Mouse (Mus musculus): ENCODE results near the gene Slc7a9. TPM values are rescaled to one million over a fixed set of nuclear protein-coding genes. Genes with fewer than 3 reads are reported as not detected.

Gene Slc7a9
- polyA plus RNA-seq, 1 experiment from 2014 or later: 0.19 TPM

DNA sequence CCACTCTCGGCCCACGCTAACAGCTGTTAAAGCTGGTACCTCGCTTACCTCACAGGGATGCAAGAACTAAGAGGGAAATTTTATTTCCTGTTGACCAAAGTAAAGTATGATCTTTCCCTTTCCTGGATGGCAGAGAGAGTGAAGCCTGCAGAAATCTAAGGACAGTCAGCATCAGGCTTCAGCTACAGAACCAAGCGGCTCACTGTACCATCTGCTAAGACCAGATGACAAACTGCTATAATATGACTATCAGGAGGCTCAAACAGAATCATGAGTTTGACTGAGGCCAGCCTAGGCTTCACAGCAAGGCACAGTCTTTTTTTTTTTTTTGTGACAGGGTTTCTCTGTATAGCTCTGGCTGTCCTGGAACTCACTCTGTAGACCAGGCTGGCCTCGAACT is 16.4 kb downstream of the Slc7a9 start:
- Histone ChIP-seq H3K36me3 (no peaks in the 10 kb centered on the region), H3K27me3 (ENCODE audit: low read depth, poor library complexity, severe bottlenecking) (no peaks in the 10 kb centered on the region), H3K4me1 (no peaks in the 10 kb centered on the region), H3K9me3 (replicated peaks) (no peaks in the 10 kb centered on the region), H3K27ac (no peak overlapping the region), H3K4me3 (no peak overlapping the region)
- DNase-seq (ENCODE audit: low spot score): no peak
- WGBS: 94% methylated on average over 5 of the region's 5 CpGs

- no peak overlapping the region for H3K27ac ChIP-seq
Measured at GRCm38 (mm10) chr7:35467856-35468255, 19.3 kb downstream of the Slc7a9 start.

DNA sequence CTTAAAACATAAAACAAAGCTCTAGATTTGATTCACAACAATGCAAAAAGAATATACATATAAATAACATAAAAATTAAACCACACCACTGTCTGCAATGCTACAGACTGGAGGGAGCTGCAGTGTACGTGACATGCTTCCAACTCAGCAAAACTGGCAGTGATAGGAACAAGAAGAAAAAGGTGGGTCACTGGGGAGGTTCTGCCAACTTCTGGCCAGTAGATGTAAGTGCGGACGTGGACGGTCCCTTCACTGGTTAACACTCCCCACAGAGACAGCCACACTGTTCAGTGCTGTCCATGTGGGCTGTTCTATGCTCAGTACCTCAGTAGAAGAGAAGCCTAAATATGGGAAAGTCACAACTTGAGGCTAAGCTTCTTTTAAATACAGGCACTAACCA is 22.2 kb downstream of the Slc7a9 start:
- Histone ChIP-seq H3K4me1 (no peaks in the 10 kb centered on the region), H3K27ac (no peak overlapping the region), H3K27me3 (ENCODE audit: low read depth, poor library complexity, severe bottlenecking) (no peaks in the 10 kb centered on the region), H3K36me3 (no peaks in the 10 kb centered on the region), H3K4me3 (no peak overlapping the region), H3K9me3 (replicated peaks) (no peaks in the 10 kb centered on the region)
- DNase-seq (ENCODE audit: low spot score): no peak
- 44% methylated on average over 4 of the region's 4 CpGs for WGBS

More at GRCm38 (mm10) chr7:35467856-35468255, 19.3 kb downstream of the Slc7a9 start:
- H3K4me1 ChIP-seq: no peaks in the 10 kb centered on the region
- no peak overlapping the region for H3K4me3 ChIP-seq
- no peaks in the 10 kb centered on the region for H3K27me3 ChIP-seq (ENCODE audit: low read depth, poor library complexity, severe bottlenecking)
- WGBS: 58% methylated on average over 2 of the region's 2 CpGs
- H3K9me3 ChIP-seq (replicated peaks): no peaks in the 10 kb centered on the region
- DNase-seq (ENCODE audit: low spot score): no peak
- H3K36me3 ChIP-seq: no peaks in the 10 kb centered on the region

DNA sequence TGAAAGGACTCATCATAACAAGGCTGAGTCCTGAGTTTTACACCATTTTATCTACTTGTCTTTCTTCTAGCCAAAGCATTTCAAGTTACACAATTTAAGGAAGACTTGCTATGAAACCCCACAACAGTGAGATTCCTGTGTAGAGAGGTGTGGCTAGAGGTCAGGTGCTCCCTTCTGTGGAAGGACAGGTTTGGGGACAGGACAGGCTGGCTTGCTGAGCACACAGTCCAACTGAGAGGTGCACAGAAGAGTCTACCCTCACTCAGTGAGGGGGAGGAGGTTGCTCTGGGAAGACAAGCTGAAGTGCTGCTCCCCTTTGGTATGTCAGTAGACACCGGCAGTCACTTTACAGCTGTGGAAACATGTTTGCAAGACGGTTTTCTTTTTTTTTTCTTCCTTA is 27.9 kb downstream of the Slc7a9 start:
- H3K27me3 ChIP-seq (ENCODE audit: low read depth, poor library complexity, severe bottlenecking): no peaks in the 10 kb centered on the region
- no peaks in the 10 kb centered on the region for H3K9me3 ChIP-seq (replicated peaks)
- no peaks in the 10 kb centered on the region for H3K36me3 ChIP-seq
- WGBS: 86% methylated on average over 2 of the region's 2 CpGs
- H3K4me1 ChIP-seq: no peaks in the 10 kb centered on the region
- DNase-seq (ENCODE audit: low spot score): no peak
- H3K27ac ChIP-seq: no peak overlapping the region
- H3K4me3 ChIP-seq: no peak overlapping the region

GRCm38 (mm10) chr7:35485126-35485525 is 36.5 kb downstream of the Slc7a9 start:
- no peak for DNase-seq (ENCODE audit: low spot score)
- WGBS: 81% methylated on average over 2 of the region's 2 CpGs
- Histone ChIP-seq H3K4me3 (no peak overlapping the region), H3K27me3 (ENCODE audit: low read depth, poor library complexity, severe bottlenecking) (no peaks in the 10 kb centered on the region), H3K36me3 (no peaks in the 10 kb centered on the region), H3K4me1 (no peaks in the 10 kb centered on the region), H3K9me3 (replicated peaks) (no peaks in the 10 kb centered on the region), H3K27ac (no peak overlapping the region)

GRCm38 (mm10) chr7:35486553-35486952 is 38.0 kb downstream of the Slc7a9 start:
- Histone ChIP-seq H3K27me3 (ENCODE audit: low read depth, poor library complexity, severe bottlenecking) (no peaks in the 10 kb centered on the region), H3K4me3 (no peak overlapping the region), H3K9me3 (replicated peaks) (no peaks in the 10 kb centered on the region), H3K4me1 (no peaks in the 10 kb centered on the region), H3K36me3 (no peaks in the 10 kb centered on the region), H3K27ac (no peak overlapping the region)
- no peak for DNase-seq (ENCODE audit: low spot score)
- WGBS: 91% methylated on average over 8 of the region's 8 CpGs

DNA sequence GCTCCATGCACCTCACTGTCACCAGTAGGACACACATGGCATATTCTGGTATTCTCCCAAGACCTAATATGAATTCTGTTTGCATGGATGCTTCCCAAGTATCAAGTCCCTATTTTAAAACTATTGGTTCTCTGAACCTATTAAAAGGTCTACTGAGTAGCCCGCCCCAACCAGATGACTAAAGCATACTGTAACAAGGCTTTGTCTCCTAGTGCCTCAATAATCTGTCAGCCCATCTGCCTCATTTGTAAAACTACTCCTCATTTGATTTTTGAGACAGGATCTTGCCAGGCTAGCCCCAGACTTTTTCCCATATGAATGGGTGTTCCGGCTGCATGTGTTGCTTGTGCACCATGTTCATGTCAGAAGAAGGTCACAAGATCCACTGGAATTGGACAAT is 41.6 kb downstream of the Slc7a9 start:
- H3K27ac ChIP-seq: no peak overlapping the region
- H3K4me3 ChIP-seq: no peak overlapping the region
- 91% methylated on average over 2 of the region's 2 CpGs for WGBS
- H3K36me3 ChIP-seq: no peaks in the 10 kb centered on the region
- no peaks in the 10 kb centered on the region for H3K9me3 ChIP-seq (replicated peaks)
- no peaks in the 10 kb centered on the region for H3K27me3 ChIP-seq (ENCODE audit: low read depth, poor library complexity, severe bottlenecking)
- DNase-seq (ENCODE audit: low spot score): no peak
- H3K4me1 ChIP-seq: no peaks in the 10 kb centered on the region

DNA sequence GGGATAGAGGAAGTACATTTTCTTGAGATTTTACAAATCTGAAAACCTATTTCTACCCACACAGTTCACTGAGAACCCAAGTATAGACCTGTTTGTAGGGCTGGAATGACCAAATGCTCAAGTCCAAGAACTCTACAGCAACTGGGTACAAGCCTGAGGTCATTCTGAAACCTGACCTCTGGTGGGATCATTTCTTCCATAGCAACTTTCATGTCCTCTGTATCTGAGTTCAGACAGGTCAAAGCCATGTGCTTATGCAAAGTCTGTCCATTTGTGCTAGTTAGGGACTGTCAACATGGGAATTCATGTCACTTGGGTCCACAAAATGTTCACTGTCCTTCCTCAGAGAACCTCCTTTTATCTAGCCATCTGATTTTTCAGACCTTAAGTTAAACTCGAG is 42.4 kb downstream of the Slc7a9 start:
- 84% methylated on average over 1 of the region's 1 CpGs for WGBS
- no peak for DNase-seq (ENCODE audit: low spot score)
- no peaks in the 10 kb centered on the region for H3K4me1 ChIP-seq

GRCm38 (mm10) chr7:35497516-35497915 is 48.9 kb downstream of the Slc7a9 start:
- no peak for DNase-seq (ENCODE audit: low spot score)
- no peaks in the 10 kb centered on the region for H3K36me3 ChIP-seq
- 99% methylated on average over 2 of the region's 2 CpGs for WGBS
- no peak overlapping the region for H3K4me3 ChIP-seq
- no peaks in the 10 kb centered on the region for H3K9me3 ChIP-seq (replicated peaks)
- H3K27ac ChIP-seq: no peak overlapping the region
- no peaks in the 10 kb centered on the region for H3K27me3 ChIP-seq (ENCODE audit: low read depth, poor library complexity, severe bottlenecking)
- no peaks in the 10 kb centered on the region; the same call in 1 of the 2 replicates for H3K4me1 ChIP-seq

More for the DNA sequence above, 42.4 kb downstream of the Slc7a9 start:
- Histone ChIP-seq H3K27ac (no peak overlapping the region), H3K9me3 (replicated peaks) (no peaks in the 10 kb centered on the region), H3K36me3 (no peaks in the 10 kb centered on the region), H3K4me3 (no peak overlapping the region), H3K27me3 (ENCODE audit: low read depth, poor library complexity, severe bottlenecking) (no peaks in the 10 kb centered on the region)

GRCm38 (mm10) chr7:35501995-35502394 is 53.4 kb downstream of the Slc7a9 start:
- no peak overlapping the region for H3K4me3 ChIP-seq
- no peaks in the 10 kb centered on the region for H3K9me3 ChIP-seq (replicated peaks)
- peak overlapping the region; percentile 58; the same call in 1 of the 2 replicates for H3K27ac ChIP-seq
- H3K36me3 ChIP-seq: no peaks in the 10 kb centered on the region
- no peaks in the 10 kb centered on the region; the same call in 1 of the 2 replicates for H3K4me1 ChIP-seq
- WGBS: 16% methylated on average over 4 of the region's 4 CpGs
- no peaks in the 10 kb centered on the region for H3K27me3 ChIP-seq (ENCODE audit: low read depth, poor library complexity, severe bottlenecking)
- peak; percentile 36 for DNase-seq (ENCODE audit: low spot score)

Other genes with a start within 250 kb of the Slc7a9 start
- gene Lrp3, start 233.3 kb upstream of the Slc7a9 start, polyA plus RNA-seq (2016; fragmentation: Nextera tagmentation; extraction: Ambion mirVana): 7.8 and 9.4 TPM in 2 replicates
- 15.9 and 17.8 TPM in 2 replicates for gene Gpatch1, start 130.4 kb upstream of the Slc7a9 start, polyA plus RNA-seq (2016; fragmentation: Nextera tagmentation; extraction: Ambion mirVana)
- 3.2 and 3.5 TPM in 2 replicates for gene Rhpn2, start 114.6 kb upstream of the Slc7a9 start, polyA plus RNA-seq (2016; fragmentation: Nextera tagmentation; extraction: Ambion mirVana)
- gene Faap24, start 52.0 kb upstream of the Slc7a9 start, polyA plus RNA-seq (2016; fragmentation: Nextera tagmentation; extraction: Ambion mirVana): 18.2 and 18.7 TPM in 2 replicates
- gene Cep89, start 51.8 kb upstream of the Slc7a9 start, polyA plus RNA-seq (2016; fragmentation: Nextera tagmentation; extraction: Ambion mirVana): 59.0 and 64.4 TPM in 2 replicates
- 0.31 TPM in 1 of 2 replicates, not detected in the other for gene Tdrd12, start 88.9 kb downstream of the Slc7a9 start, polyA plus RNA-seq (2016; fragmentation: Nextera tagmentation; extraction: Ambion mirVana)
- gene Nudt19, start 107.5 kb downstream of the Slc7a9 start, polyA plus RNA-seq (2016; fragmentation: Nextera tagmentation; extraction: Ambion mirVana): 35.1 and 48.1 TPM in 2 replicates
- 0.09 and 0.26 TPM in 2 replicates for gene Rgs9bp, start 136.8 kb downstream of the Slc7a9 start, polyA plus RNA-seq (2016; fragmentation: Nextera tagmentation; extraction: Ambion mirVana)
- 40.1 and 47.5 TPM in 2 replicates for gene Ankrd27, start 137.4 kb downstream of the Slc7a9 start, polyA plus RNA-seq (2016; fragmentation: Nextera tagmentation; extraction: Ambion mirVana)
- 307 and 339 TPM in 2 replicates for gene Pdcd5, start 198.7 kb downstream of the Slc7a9 start, polyA plus RNA-seq (2016; fragmentation: Nextera tagmentation; extraction: Ambion mirVana)